Mouse (Mus musculus) 3134 (cell line): ENCODE measurements around the gene Hmcn1.

ENCODE experiments used
- DNase-seq: peaks from one replicate; pipeline ENCODE4 v3.0.0-alpha.2; 2011; ENCODE audit warnings: low spot score; ENCODE audit not compliant: insufficient read length; ENCODE audit errors: extremely low read depth

The Hmcn1 gene

GRCm38 (mm10) chr1:150682044-150682443 lies 311.2 kb downstream of the Hmcn1 start:
- no peak for DNase-seq

DNA sequence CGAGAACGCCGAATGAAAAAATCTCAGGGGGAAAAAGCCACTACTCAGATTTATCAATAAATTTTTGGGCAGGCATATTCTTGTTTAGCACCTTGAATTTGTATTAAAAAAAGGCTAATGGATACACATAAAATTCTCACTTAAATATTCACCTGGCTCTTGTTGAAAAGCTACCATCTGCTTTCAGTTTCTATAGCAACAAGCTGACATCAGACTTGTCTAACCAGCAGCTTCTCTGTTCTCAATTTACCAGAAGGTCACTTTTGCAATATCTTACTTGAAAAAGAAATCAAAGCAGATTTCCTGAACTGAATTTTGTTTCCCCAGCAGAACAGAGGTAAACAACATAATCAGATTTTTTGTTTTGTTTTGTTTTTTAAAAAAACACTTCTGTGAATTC lies 311.8 kb downstream of the Hmcn1 start:
- DNase-seq: no peak

DNA sequence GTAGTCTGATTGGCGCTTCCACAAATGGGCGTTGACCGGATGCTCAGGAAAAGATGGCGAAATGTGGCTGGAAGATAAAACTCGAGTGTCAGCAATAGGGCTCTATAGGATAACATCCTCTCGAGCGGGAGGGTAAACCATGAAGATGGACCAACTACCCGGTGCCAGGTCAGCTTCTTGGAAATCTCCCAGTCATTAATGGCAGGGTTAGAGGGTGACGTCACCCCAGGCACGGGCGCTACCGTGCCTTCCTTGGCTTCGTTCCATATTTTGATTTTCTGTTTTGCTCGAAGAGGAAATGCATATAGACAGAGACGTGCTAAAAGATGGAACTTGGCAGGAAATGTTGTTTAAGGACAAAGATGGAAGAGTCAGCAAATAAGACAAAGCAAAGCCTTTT lies 312.2 kb downstream of the Hmcn1 start:
- DNase-seq: no peak

- DNase-seq: no peak
Measured at GRCm38 (mm10) chr1:150680345-150680744, 312.9 kb downstream of the Hmcn1 start.

DNA sequence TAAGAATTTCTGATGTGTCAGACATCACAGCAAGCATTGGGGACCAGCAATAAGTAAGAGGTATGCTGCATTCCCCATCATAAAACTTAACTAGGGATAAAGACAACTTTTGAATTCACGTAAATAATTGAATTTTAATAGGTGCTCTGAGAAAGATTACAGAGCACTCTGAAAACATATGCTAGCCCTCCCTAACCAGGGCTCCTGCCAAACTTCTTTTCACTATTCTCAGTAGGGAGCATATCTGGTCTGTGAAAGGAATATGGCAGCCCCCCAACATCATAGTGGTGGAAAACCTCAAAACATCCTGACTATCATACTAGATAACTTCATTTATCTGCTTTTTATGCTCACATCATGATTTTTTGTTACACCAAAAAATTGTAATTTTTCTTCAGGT lies 347.9 kb downstream of the Hmcn1 start:
- DNase-seq: no peak

GRCm38 (mm10) chr1:150639522-150639921 lies 353.7 kb downstream of the Hmcn1 start:
- DNase-seq: no peak

- no peak for DNase-seq
Measured at GRCm38 (mm10) chr1:150632506-150632905, 360.7 kb downstream of the Hmcn1 start.

DNA sequence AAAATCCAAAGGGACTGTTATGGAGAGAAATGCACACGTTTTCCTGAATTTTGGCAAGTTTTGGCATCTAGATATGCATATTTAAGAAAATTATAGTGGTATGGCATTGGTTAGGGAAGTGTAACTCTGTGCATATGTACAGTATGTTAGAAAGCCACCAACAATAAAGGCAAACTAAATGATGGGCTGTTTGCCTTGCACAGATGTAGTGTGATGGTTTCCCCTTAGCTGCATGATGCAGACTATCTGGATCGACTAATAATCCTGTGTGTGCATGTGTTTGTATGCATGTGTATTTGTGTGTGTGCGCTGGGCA lies 361.4 kb downstream of the Hmcn1 start:
- DNase-seq: no peak

GRCm38 (mm10) chr1:150631035-150631855 lies 362.0 kb downstream of the Hmcn1 start:
- DNase-seq: no peak

DNA sequence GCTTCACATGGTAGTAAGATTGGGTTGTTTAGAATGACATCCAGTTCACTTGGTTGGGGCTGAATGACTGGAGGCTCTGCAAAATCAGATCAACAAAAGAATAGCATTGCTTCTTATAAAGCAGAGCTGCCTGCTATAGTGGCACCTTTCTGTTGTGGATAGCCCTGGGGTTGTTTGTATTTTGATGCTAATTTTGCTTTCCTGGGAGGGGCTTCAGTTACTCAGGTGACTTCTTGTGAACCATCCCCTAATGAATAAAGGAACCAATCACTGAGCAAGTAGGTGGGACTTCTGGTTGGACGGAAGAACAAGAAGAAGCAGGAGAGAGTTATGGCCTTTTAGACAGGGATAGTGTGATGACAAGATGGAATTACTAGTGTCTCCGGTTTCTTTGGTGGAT lies 370.0 kb downstream of the Hmcn1 start:
- DNase-seq: no peak

- no peak for DNase-seq
Measured at GRCm38 (mm10) chr1:150610539-150610938, 382.7 kb downstream of the Hmcn1 start.

DNA sequence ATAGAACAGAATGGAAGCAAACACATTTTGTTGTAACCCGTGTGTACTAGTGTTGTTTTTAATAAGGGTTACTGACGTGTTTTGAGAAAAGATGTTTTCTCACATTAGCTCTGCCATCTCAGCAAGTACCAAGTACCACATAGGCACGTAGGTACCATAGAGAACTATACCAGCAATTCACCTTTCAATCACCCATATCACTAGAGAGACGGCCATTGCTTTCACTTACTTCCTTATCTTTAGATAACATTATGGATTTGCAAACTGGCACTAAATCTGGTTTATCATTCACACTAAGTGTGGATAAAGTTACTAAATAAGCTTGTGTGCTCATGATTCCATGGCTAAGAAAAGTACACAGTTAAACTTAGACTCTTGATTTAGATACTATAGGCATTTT lies 387.1 kb downstream of the Hmcn1 start:
- DNase-seq: no peak

DNA sequence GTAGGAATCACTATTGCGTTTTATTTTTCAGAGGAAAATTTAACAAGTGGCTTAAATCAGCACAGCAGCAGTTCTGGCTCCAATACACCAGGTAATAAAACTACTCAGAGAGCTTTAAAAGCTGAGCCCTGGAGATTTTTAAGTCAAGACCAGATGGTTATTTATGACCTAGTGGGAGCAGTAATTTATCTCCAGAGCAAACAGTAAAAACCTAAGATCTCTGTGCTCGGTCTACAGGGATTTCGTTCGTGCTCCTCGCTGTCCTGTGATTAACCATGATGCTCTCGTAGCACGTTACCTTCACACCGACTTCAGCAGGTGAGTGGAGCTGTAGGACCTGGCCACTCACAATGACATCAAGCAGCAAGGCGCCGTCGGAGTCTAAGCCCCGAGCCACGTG lies 399.6 kb downstream of the Hmcn1 start:
- DNase-seq: no peak

DNA sequence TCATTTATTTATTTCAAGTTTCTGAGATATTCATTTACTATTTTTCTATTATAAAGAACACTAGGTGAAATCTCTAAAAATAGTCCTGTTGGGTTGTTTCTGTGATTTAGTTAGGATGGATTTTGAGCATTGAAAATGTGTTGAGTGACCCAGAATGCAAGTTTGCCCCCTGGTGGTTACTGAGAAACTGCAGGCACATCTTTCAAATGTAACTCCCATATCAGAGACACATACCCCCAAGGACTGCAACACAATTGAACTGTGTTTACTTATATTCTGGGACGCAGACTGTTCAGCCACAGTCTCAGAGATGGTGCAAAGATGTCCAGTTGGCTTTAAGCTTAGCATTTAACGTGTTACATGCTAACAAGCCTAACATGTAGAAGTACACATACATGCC lies 402.0 kb downstream of the Hmcn1 start:
- no peak for DNase-seq

DNA sequence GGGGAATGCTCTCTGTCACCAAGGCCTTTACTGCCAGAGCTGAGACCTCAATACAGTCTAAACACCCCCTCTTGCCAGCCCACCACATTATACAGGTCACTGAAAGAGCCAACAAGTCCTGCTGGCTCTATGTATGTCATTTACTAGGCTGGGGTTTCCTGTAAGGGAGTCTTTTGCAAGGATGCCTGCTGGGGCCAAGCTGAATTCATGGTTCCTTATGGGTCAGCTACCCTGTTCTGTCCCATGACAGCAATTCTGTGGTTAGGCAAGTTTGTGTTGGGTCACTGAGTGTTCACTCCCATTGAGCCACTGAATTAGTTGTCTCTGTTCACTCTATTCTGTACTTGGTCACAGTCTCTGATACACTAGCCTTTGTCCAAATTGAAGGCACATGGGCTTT lies 405.8 kb downstream of the Hmcn1 start:
- no peak for DNase-seq

DNA sequence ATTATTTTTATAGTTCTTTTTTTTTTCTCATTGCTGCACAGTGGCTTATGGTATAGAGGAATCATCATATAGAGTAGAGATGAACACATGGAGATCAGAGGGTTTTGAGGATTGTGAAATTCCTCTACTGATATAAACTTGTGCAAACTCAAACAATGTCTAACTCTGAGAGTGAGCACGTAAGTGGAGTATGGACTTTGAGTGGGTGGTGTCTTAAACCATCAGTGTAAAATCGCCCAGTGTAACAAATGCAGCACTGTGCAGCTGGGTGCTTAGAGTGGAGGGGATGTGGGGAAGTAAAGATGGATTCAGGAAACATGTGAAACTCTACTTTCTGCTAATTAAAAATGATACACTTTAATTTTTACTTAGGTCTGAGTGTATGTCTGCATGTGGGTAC lies 408.8 kb downstream of the Hmcn1 start:
- DNase-seq: no peak

DNA sequence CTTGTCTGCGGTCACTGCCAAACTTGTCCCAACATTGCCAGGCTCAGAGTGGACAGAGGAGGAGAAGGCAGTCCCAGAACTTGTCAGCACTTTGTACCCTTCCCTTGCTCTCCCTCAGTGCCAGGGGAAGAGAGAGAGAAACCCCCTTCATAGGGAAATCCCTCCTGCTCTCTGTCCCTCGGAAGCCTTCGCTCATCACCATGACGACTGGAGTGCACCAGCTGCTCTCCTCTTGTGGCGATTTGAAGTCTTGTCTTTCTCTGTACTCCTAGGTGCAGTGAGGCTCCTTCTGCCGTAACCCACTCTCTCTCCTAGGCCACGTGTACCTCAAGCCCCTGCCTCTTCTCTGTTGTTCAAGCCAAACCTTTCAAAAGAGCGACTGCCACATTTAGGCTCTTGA lies 409.5 kb downstream of the Hmcn1 start:
- DNase-seq: no peak

GRCm38 (mm10) chr1:150580561-150580960 lies 412.7 kb downstream of the Hmcn1 start:
- no peak for DNase-seq

DNA sequence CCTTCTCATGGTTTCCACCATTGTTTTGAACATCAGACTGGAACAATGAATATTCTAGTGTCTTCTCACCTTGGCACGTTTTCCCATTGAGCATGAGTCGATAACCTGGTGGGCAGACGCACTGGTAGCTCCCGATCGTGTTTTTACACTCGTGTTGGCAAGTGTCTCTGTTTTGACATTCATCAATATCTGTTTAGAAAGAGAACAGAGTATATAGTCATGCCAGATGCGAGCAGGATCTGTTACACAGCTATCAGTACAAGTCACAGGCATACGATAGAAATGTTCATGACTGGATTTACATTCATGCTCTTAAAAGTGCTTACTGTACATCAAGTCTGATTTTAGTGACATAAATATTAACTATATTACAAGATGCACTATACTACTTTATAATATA lies 419.8 kb downstream of the Hmcn1 start:
- no peak for DNase-seq

DNA sequence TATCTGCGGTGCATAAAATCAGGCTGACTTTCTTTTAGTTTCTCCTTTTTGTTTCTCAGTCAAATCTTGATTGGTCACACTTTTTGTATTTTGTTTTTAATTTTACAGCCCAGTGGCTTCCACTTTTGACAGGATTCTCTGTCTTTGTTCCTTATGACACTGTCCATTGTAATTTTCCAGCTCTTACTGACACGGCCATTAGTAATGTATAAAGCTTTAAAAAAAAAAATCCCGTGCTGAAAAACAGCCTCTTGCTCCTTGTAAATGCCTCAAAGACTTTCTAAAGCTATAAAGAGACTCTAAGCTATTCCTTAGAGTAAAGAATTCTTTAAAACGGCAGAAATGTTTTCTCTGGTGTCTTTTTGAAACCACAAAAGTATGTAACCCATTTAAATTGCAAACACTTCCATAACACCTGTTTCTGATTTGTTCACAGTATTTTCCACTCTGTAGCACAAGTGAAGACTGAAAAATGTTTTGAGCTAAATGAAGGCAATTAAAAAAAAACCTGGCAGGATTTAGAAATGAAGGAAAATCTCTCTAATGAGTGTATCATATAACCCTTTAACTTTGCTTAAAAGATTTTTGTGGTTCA lies 422.6 kb downstream of the Hmcn1 start:
- DNase-seq: no peak

GRCm38 (mm10) chr1:150569820-150570543 lies 423.3 kb downstream of the Hmcn1 start:
- no peak for DNase-seq

- DNase-seq: no peak
Measured at GRCm38 (mm10) chr1:150566287-150566686, 426.9 kb downstream of the Hmcn1 start.
